Mouse (Mus musculus): ENCODE results near the gene Cuta. TPM values are rescaled to one million over a fixed set of nuclear protein-coding genes. Genes with fewer than 3 reads are reported as not detected.
"Not testable (repeated sequence)": the region's sequence is repeated elsewhere in the genome, so short reads cannot be mapped to it uniquely, and the experiment has no call there.

The Cuta gene
- total RNA-seq (2021) = 10 to 100 TPM; 83.7 to 87.0 TPM
- long read RNA-seq, experiment 1, transcript Cuta-202 (6 exons, 662 nt) = major isoform, 50 of 145 reads
- long read RNA-seq, experiment 1, transcript Cuta-207 (6 exons, 937 nt) = minor isoform, 7 of 145 reads
- long read RNA-seq, experiment 1, transcript Cuta-201 (7 exons, 741 nt) = minor isoform, 33 of 145 reads
- long read RNA-seq, experiment 1, partial matches to known transcripts = 33 of 145 reads
- long read RNA-seq, experiment 1, other reads (novel, unspliced or antisense) = 21 of 145 reads
- long read RNA-seq, experiment 2, transcript Cuta-201 (7 exons, 741 nt) = minor isoform, 27 of 118 reads
- long read RNA-seq, experiment 2, transcript Cuta-202 (6 exons, 662 nt) = major isoform, 49 of 118 reads
- long read RNA-seq, experiment 2, partial matches to known transcripts = 24 of 118 reads
- long read RNA-seq, experiment 2, other reads (novel, unspliced or antisense) = 12 of 118 reads

DNA sequence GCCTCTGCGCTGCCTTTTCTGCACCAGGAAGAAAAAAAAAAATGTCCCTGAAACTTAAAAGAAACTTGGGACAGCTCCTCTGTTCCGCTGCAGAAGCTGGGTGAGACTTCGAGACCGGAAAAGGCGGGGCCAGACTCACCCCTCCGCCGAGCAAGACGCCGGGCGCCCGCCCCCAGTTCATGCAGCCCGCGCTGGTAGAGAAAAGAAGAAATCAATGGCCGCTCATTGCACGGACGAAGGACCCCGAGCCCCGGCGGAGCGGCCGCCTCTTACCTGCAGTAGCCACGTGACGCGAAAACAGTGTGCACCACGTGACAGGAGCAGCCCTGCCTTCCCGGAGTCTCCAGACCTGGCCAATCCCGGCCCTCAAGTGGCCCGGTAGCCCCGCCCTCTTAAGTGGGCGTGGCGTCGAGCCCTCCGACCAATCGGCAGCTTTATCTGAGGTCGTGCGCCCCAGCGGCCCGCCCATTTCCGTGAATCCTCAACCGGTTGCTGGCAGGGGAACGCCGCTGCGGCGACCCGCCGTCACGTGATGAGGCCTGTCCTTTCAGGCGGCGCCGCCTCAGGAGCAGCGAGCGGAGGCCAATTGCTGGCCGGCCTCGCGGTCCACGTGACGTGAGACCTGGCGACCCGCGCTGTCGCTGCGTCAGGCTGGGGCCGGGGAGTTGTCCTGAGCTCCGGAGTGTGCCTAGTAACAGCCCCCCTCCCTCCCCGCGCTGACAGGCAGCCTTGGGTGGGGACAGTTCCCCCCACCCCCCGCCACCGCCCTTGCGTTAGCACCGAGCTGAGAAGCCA lies at the start of gene Cuta:
Gene Cuta (minus strand): TSS at position 392 of the 795 bp plus-strand sequence.
- DNase-seq = peak; percentile 100

DNA sequence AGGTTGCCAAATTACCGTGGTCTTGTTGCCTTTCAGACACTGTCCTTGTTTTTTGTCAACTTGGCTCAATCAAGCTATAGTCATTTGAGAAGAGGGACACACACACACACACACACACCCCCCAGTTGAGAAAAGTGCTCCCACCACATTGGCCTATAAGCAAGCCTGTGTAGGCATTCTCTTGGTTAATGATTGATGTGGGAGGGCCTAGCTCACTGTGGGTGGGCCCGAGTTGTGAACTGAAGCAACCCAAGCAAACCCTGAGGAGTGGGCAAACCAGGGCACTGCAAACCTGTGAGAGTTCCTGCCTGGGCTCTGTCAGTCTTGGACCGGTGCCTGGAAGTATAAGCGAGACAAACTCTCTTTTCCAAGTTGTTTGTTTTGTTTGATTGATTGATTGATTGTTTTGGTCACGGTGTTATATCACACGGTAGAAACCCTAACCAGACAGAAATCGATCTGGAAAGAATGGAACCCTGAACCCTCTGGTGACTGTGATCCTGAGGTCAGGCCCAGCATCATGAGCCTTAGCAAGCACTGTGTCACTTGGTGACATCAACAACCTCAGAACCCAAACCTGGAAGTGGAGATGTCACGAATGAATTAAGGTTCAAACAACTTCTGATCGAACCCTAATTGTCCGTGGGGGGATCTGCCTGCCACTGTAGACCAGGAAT lies 46.3 kb upstream of the Cuta start:
- DNase-seq = no peak

GRCm38 (mm10) chr17:26983382-26983781 lies 44.0 kb upstream of the Cuta start:
- DNase-seq = no peak

- DNase-seq = no peak
These were observed 41.7 kb upstream of the Cuta start for GRCm38 (mm10) chr17:26981050-26981449.

GRCm38 (mm10) chr17:26979426-26979825 lies 40.1 kb upstream of the Cuta start:
- DNase-seq = no peak

- not testable (repeated sequence) for DNase-seq
These were observed 38.0 kb upstream of the Cuta start for GRCm38 (mm10) chr17:26977354-26977753.

GRCm38 (mm10) chr17:26975415-26975814 lies 36.0 kb upstream of the Cuta start:
- DNase-seq = no peak

- no peak for DNase-seq
These were observed 35.2 kb upstream of the Cuta start for GRCm38 (mm10) chr17:26974547-26974946.

DNA sequence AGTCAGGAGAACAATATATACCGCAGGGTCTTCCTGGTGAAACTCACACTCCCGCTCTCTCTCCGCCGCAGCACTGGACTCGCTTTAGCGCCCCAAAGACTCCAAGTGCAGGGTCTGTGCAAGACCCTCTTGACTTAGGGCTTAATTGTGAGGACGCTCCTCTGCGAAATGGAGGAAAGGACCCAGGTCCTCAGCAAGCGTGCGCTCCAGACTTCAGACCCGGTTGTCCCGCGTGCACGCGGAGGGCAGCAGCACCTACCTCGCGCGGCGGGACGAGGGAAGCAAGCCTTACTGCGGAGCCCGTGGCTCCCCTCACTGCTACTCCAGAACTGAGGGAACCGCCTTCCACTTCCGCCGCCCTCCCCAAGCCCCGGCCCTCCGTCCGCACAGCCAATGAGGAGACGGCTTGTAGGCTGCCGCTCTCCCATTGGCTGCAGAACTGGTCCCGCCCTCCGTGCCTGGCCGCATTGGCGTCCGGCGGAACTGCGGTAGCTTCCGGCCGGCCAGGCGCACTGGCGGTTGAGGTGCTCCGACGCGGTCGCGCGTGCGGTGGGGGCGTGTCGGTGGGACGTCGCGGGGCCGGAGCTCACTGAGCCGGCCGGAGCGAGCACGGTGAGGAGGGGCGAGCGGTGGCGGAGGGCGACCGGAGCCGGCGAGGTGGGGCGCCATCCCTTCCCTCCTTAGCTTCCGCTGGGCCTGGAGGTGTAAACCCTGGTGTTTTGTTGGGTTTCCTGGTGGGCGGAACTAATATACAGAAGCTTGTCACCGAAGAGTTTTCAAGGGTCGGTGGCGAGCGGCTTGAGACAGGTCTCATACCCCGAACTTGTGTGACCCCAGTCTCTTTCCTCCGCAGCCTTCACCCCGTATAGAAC lies 33.6 kb upstream of the Cuta start, which contains the start of gene Zbtb9:
Gene Zbtb9 (plus strand): TSS at position 465 of the 872 bp plus-strand sequence.
- DNase-seq = peak; percentile 97

DNA sequence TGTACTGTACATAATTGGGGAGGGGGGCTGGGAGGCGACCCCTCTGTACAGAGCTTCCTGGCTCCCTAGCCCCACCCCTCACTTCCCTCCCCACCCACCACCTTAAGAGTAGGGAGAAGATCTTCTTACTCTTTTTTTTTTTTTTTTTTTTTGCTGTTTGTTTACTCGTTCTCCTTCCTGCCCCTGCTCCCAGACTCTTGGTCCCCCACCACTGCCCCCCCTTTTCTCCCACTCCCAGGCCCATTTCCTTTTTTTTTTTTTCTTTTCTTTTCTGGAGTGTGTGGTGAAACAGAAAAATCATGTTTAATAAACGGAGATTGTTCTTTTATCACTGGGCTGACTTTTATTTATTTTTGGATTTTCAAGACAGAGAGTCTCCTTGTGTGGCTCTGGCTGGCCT lies 32.7 kb upstream of the Cuta start:
- DNase-seq = no peak

- no peak for DNase-seq
These were observed 32.0 kb upstream of the Cuta start for GRCm38 (mm10) chr17:26971247-26971905.

GRCm38 (mm10) chr17:26970221-26970620 lies 30.9 kb upstream of the Cuta start:
- DNase-seq = no peak

DNA sequence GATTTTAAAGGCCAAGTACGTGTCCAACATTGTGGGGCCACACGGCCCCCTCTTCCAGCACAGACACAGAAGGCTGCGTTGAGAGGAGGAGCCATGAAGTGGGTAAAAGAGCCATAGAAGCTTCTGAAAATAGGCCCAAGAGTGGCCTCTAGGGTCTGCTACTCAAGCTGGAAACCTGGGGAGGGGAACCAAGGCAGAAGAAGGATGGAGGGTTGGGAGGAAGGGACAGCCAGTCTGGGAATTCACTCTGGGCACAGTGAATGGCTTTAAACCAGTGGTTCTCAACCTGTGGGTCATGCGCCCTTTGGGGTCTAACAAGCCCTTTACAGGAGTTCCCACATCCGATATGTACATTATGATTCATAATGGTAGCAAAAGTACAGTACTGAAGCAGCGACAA lies 29.9 kb upstream of the Cuta start:
- no peak for DNase-seq

- DNase-seq = no peak
These were observed 28.8 kb upstream of the Cuta start for GRCm38 (mm10) chr17:26968200-26968611.

GRCm38 (mm10) chr17:26967477-26967876 lies 28.1 kb upstream of the Cuta start:
- no peak for DNase-seq

- no peak for DNase-seq
These were observed 27.6 kb upstream of the Cuta start for GRCm38 (mm10) chr17:26966993-26967392.

- no peak for DNase-seq
These were observed 22.3 kb upstream of the Cuta start for GRCm38 (mm10) chr17:26961572-26962240.

DNA sequence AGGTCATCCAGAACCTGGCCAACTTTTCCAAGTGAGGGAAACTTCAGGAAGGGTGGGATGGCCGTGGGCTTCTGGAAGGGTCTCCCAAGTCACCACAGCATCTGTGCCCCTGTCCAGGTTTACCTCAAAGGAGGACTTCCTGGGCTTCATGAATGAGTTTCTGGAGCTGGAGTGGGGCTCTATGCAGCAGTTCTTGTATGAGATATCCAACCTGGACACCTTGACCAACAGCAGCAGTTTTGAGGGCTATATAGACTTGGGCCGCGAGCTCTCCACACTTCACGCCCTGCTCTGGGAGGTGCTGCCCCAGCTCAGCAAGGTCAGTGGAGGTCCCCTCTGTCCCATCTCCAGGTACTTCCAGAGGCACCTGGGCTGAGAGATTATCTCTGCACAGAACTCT lies 20.4 kb upstream of the Cuta start:
- DNase-seq = no peak

DNA sequence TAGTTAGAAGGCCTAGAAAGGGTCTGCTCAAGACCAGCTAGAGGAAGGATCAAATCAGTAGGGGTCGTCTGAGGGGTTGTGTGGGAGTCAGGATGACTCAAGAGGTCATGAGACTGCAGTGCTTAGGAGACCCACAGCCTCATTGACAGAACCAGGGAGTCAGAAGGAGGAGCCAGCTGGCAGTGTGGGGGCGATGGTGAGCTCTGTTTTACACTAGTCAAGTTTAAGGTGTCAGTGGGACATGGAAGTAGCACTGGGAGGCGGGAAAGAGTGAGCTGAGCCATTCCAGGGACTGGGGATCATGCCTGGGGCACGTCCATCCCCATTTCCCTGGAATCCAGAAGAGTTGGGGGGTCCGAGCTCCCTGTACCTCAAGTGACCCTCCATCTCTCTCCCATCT lies 19.5 kb upstream of the Cuta start:
- DNase-seq = no peak

GRCm38 (mm10) chr17:26957872-26958271 lies 18.5 kb upstream of the Cuta start:
- DNase-seq = no peak
